Mouse (Mus musculus): ENCODE data around the gene Ajuba. TPM values are rescaled to one million over a fixed set of nuclear protein-coding genes. Genes with fewer than 3 reads are reported as not detected.

Ajuba gene
- polyA plus RNA-seq, 1 experiment from 2014 or later: 62.5 TPM

GRCm38 (mm10) chr14:54557330-54557729, 20.0 kb downstream of the Ajuba start:
- H3K27ac ChIP-seq: no peak overlapping the region
- H3K36me3 ChIP-seq: 0 out of 2 replicates have a peak, but pooled peaks cover under 1% of the 10 kb centered on the region
- no peak overlapping the region for H3K4me3 ChIP-seq
- no peaks in the 10 kb centered on the region for H3K9me3 ChIP-seq
- H3K27me3 ChIP-seq (ENCODE audit: insufficient read depth, poor library complexity, severe bottlenecking): no peaks in the 10 kb centered on the region
- H3K4me1 ChIP-seq: peaks cover 5% of the 10 kb centered on the region; the same call in 1 of the 2 replicates
- WGBS: 86% methylated on average over 8 of the region's 8 CpGs
- no peak for DNase-seq (ENCODE audit: low spot score)

- Histone ChIP-seq H3K9me3 (no peaks in the 10 kb centered on the region), H3K4me1 (peaks cover 5% of the 10 kb centered on the region; the same call in 1 of the 2 replicates), H3K27me3 (ENCODE audit: insufficient read depth, poor library complexity, severe bottlenecking) (no peaks in the 10 kb centered on the region), H3K36me3 (peaks cover 33% of the 10 kb centered on the region), H3K4me3 (peak within 1 kb of the TSS; percentile 61), H3K27ac (peak within 1 kb of the TSS; percentile 96)
- WGBS: under 1% methylated on average over 76 of the region's 76 CpGs
- DNase-seq (ENCODE audit: low spot score): peak; percentile 94
Measured at GRCm38 (mm10) chr14:54553975-54554769, 23.2 kb downstream of the Ajuba start, which contains the start of gene Haus4. Gene Haus4 (minus strand): TSS chr14:54554616.

GRCm38 (mm10) chr14:54553454-54553974, 23.8 kb downstream of the Ajuba start:
- Histone ChIP-seq H3K36me3 (peaks cover 39% of the 10 kb centered on the region), H3K4me1 (peaks cover 5% of the 10 kb centered on the region; the same call in 1 of the 2 replicates), H3K9me3 (no peaks in the 10 kb centered on the region), H3K27me3 (ENCODE audit: insufficient read depth, poor library complexity, severe bottlenecking) (no peaks in the 10 kb centered on the region), H3K27ac (peak overlapping the region; percentile 96), H3K4me3 (peak overlapping the region; percentile 61)
- no peak for DNase-seq (ENCODE audit: low spot score)
- WGBS: 9% methylated on average over 21 of the region's 21 CpGs

GRCm38 (mm10) chr14:54544703-54545102, 32.7 kb downstream of the Ajuba start:
- Histone ChIP-seq H3K36me3 (peaks cover 82% of the 10 kb centered on the region), H3K27me3 (ENCODE audit: insufficient read depth, poor library complexity, severe bottlenecking) (no peaks in the 10 kb centered on the region), H3K9me3 (no peaks in the 10 kb centered on the region), H3K4me3 (no peak overlapping the region), H3K4me1 (peaks cover 6% of the 10 kb centered on the region; the same call in 1 of the 2 replicates), H3K27ac (no peak overlapping the region)
- 81% methylated on average over 5 of the region's 5 CpGs for WGBS
- DNase-seq (ENCODE audit: low spot score): no peak

GRCm38 (mm10) chr14:54540771-54541170, 36.6 kb downstream of the Ajuba start:
- WGBS: 66% methylated on average over 11 of the region's 11 CpGs
- peaks cover 44% of the 10 kb centered on the region for H3K36me3 ChIP-seq

GRCm38 (mm10) chr14:54538580-54538979, 38.8 kb downstream of the Ajuba start:
- WGBS: 78% methylated on average over 2 of the region's 2 CpGs

More at GRCm38 (mm10) chr14:54540771-54541170, 36.6 kb downstream of the Ajuba start:
- Histone ChIP-seq H3K9me3 (no peaks in the 10 kb centered on the region), H3K4me3 (no peak overlapping the region), H3K4me1 (peaks cover 6% of the 10 kb centered on the region; the same call in 1 of the 2 replicates), H3K27ac (0 out of 2 replicates have a peak overlapping the region, but pooled peaks have one; percentile 22), H3K27me3 (ENCODE audit: insufficient read depth, poor library complexity, severe bottlenecking) (no peaks in the 10 kb centered on the region)
- no peak for DNase-seq (ENCODE audit: low spot score)

GRCm38 (mm10) chr14:54528446-54529111, 48.8 kb downstream of the Ajuba start:
- Histone ChIP-seq H3K4me1 (peaks cover 20% of the 10 kb centered on the region), H3K27ac (peak overlapping the region; percentile 47; the same call in 1 of the 2 replicates), H3K36me3 (no peaks in the 10 kb centered on the region), H3K4me3 (0 out of 2 replicates have a peak overlapping the region, but pooled peaks have one; percentile 13), H3K27me3 (ENCODE audit: insufficient read depth, poor library complexity, severe bottlenecking) (no peaks in the 10 kb centered on the region), H3K9me3 (no peaks in the 10 kb centered on the region)
- peak; percentile 89 for DNase-seq (ENCODE audit: low spot score)
- 11% methylated on average over 17 of the region's 17 CpGs for WGBS

More at GRCm38 (mm10) chr14:54538580-54538979, 38.8 kb downstream of the Ajuba start:
- no peaks in the 10 kb centered on the region for H3K27me3 ChIP-seq (ENCODE audit: insufficient read depth, poor library complexity, severe bottlenecking)
- H3K4me1 ChIP-seq: peaks cover 6% of the 10 kb centered on the region; the same call in 1 of the 2 replicates
- no peak overlapping the region for H3K4me3 ChIP-seq
- no peaks in the 10 kb centered on the region for H3K9me3 ChIP-seq
- DNase-seq (ENCODE audit: low spot score): no peak
- H3K36me3 ChIP-seq: peaks cover 23% of the 10 kb centered on the region
- no peak overlapping the region for H3K27ac ChIP-seq

GRCm38 (mm10) chr14:54528007-54528393, 49.4 kb downstream of the Ajuba start:
- no peaks in the 10 kb centered on the region for H3K9me3 ChIP-seq
- peak overlapping the region; percentile 62 for H3K4me3 ChIP-seq
- peaks cover 20% of the 10 kb centered on the region for H3K4me1 ChIP-seq
- no peaks in the 10 kb centered on the region for H3K27me3 ChIP-seq (ENCODE audit: insufficient read depth, poor library complexity, severe bottlenecking)
- peak overlapping the region; percentile 82; the same call in 1 of the 2 replicates for H3K27ac ChIP-seq
- WGBS: 21% methylated on average over 5 of the region's 5 CpGs
- DNase-seq (ENCODE audit: low spot score): no peak
- no peaks in the 10 kb centered on the region for H3K36me3 ChIP-seq

GRCm38 (mm10) chr14:54527227-54528006, 49.9 kb downstream of the Ajuba start:
- Histone ChIP-seq H3K4me1 (peaks cover 20% of the 10 kb centered on the region), H3K27me3 (ENCODE audit: insufficient read depth, poor library complexity, severe bottlenecking) (no peaks in the 10 kb centered on the region), H3K27ac (peak overlapping the region; percentile 82), H3K9me3 (no peaks in the 10 kb centered on the region), H3K36me3 (no peaks in the 10 kb centered on the region), H3K4me3 (peak overlapping the region; percentile 62)
- WGBS: under 1% methylated on average over 18 of the region's 18 CpGs
- no peak for DNase-seq (ENCODE audit: low spot score)

- Histone ChIP-seq H3K36me3 (no peaks in the 10 kb centered on the region), H3K27me3 (ENCODE audit: insufficient read depth, poor library complexity, severe bottlenecking) (no peaks in the 10 kb centered on the region), H3K4me3 (no peak overlapping the region), H3K27ac (no peak overlapping the region), H3K4me1 (peaks cover 17% of the 10 kb centered on the region), H3K9me3 (no peaks in the 10 kb centered on the region)
- 29% methylated on average over 6 of the region's 6 CpGs for WGBS
- DNase-seq (ENCODE audit: low spot score): no peak
Measured at GRCm38 (mm10) chr14:54523600-54523999, 53.8 kb downstream of the Ajuba start.

Measured in heart, embryonic 10.5 days (tissue).